8 mouse cellular contexts compared by ENCODE assay signal in genomic region chr3:90585595-90585994, GRCm38 (mm10). TPM values are rescaled to one million over a fixed set of nuclear protein-coding genes. Genes with fewer than 3 reads are reported as not detected.
DNase-seq lines count a peak whose midpoint lies in the region; ATAC-seq and TF ChIP-seq lines count a peak whose summit lies in the region.

No protein-coding gene starts in this region.

- no peaks in the 10 kb centered on the region for H3K9me3 ChIP-seq in heart, embryonic 12.5 days (replicated peaks)
- H3K9me3 ChIP-seq in kidney, embryonic 14.5 days (ENCODE audit: control insufficient read depth, low read length): no peaks in the 10 kb centered on the region
- H3K9me3 ChIP-seq in limb, embryonic 14.5 days (ENCODE audit: control insufficient read depth, low read length): no peaks in the 10 kb centered on the region

- intact Hi-C loops in gastrocnemius, postnatal 14 days (cut with DNase I; ENCODE audit: low total_unique reads): no loop called here

- H3K36me3 ChIP-seq in heart, embryonic 12.5 days: no peaks in the 10 kb centered on the region
- no peaks in the 10 kb centered on the region for H3K36me3 ChIP-seq in kidney, embryonic 14.5 days (ENCODE audit: control insufficient read depth, insufficient read depth, low read length)
- H3K36me3 ChIP-seq in limb, embryonic 14.5 days (ENCODE audit: control insufficient read depth, insufficient read depth, low read length): no peaks in the 10 kb centered on the region
- no peaks in the 10 kb centered on the region for H3K36me3 ChIP-seq in splenic B cell, adult 2 months (ENCODE audit: control insufficient read depth, insufficient read depth, low read length, poor library complexity, severe bottlenecking)

- no peak for ATAC-seq in heart, embryonic 12.5 days (ENCODE audit: insufficient number of reproducible peaks, low FRiP score)
- ATAC-seq in common myeloid progenitor, adult 5-6 weeks (replicated peaks; ENCODE audit: low read depth, poor library complexity, severe bottlenecking): peak; percentile 50
- peak; percentile 50; the same call in 1 of the 2 replicates for ATAC-seq in kidney, embryonic 14.5 days (ENCODE audit: low FRiP score, low TSS enrichment)
- ATAC-seq in limb, embryonic 14.5 days (ENCODE audit: low FRiP score, low read depth): peak; percentile 65
- peak; percentile 62 for ATAC-seq in monocyte, adult 5-6 weeks (replicated peaks; ENCODE audit: insufficient number of reproducible peaks, low FRiP score, low TSS enrichment, poor library complexity, severe bottlenecking)

- peak; percentile 94 for DNase-seq in heart, adult 11 months
- peak; percentile 63 for DNase-seq in gastrocnemius, postnatal 14 days
- peak; percentile 76 for DNase-seq in limb, embryonic 14.5 days (ENCODE audit: low spot score)
- peak; percentile 76 for DNase-seq in splenic B cell, adult 2 months (ENCODE audit: low read depth, low spot score)

- WGBS in heart, embryonic 12.5 days: 29% methylated on average over 5 of the region's 5 CpGs
- WGBS in kidney, embryonic 14.5 days: 37% methylated on average over 5 of the region's 5 CpGs
- WGBS in limb, embryonic 14.5 days: 33% methylated on average over 5 of the region's 5 CpGs

- H3K27ac ChIP-seq in heart, embryonic 12.5 days (ENCODE audit: poor library complexity, severe bottlenecking): no peak overlapping the region
- no peak overlapping the region for H3K27ac ChIP-seq in kidney, embryonic 14.5 days (ENCODE audit: low read depth, low read length)
- no peak overlapping the region for H3K27ac ChIP-seq in limb, embryonic 14.5 days (replicated peaks; ENCODE audit: low read depth, low read length)

- H3K4me3 ChIP-seq in heart, embryonic 12.5 days: no peak overlapping the region
- H3K4me3 ChIP-seq in kidney, embryonic 14.5 days (ENCODE audit: low read length): no peak overlapping the region
- H3K4me3 ChIP-seq in limb, embryonic 14.5 days (replicated peaks; ENCODE audit: low read length): no peak overlapping the region

- no peak for TF ChIP-seq POLR2A in limb, embryonic 14.5 days (IDR thresholded peaks at IDR 0.05; ENCODE audit: borderline replicate concordance, extremely low read depth, insufficient read depth, insufficient read length)

- peaks cover 26% of the 10 kb centered on the region for H3K4me1 ChIP-seq in heart, embryonic 12.5 days (replicated peaks)
- H3K4me1 ChIP-seq in kidney, embryonic 14.5 days (ENCODE audit: control insufficient read depth, insufficient read depth, low read length): no peaks in the 10 kb centered on the region
- H3K4me1 ChIP-seq in limb, embryonic 14.5 days (ENCODE audit: control insufficient read depth, insufficient read depth, low read length): peaks cover 8% of the 10 kb centered on the region

- no peak overlapping the region for H3K9ac ChIP-seq in heart, embryonic 12.5 days
- no peak overlapping the region for H3K9ac ChIP-seq in kidney, embryonic 14.5 days (ENCODE audit: low read depth, low read length)
- no peak overlapping the region for H3K9ac ChIP-seq in limb, embryonic 14.5 days (ENCODE audit: low read depth, low read length, severe bottlenecking)

- no peak overlapping the region for H3K4me2 ChIP-seq in heart, embryonic 12.5 days
- no peak overlapping the region for H3K4me2 ChIP-seq in kidney, embryonic 14.5 days (replicated peaks; ENCODE audit: low read depth, low read length)
- no peak overlapping the region for H3K4me2 ChIP-seq in limb, embryonic 14.5 days (replicated peaks; ENCODE audit: low read depth, low read length, severe bottlenecking)

- no peaks in the 10 kb centered on the region for H3K27me3 ChIP-seq in heart, embryonic 12.5 days (replicated peaks)
- no peaks in the 10 kb centered on the region for H3K27me3 ChIP-seq in kidney, embryonic 14.5 days (ENCODE audit: control insufficient read depth, insufficient read depth, low read length)
- H3K27me3 ChIP-seq in limb, embryonic 14.5 days (ENCODE audit: control insufficient read depth, insufficient read depth, low read length): no peaks in the 10 kb centered on the region
- no peaks in the 10 kb centered on the region for H3K27me3 ChIP-seq in splenic B cell, adult 2 months (ENCODE audit: control insufficient read depth, insufficient read depth, low read length, poor library complexity, severe bottlenecking)

RNA-seq across cellular contexts. Expression of gene S100a2, which starts 4.5 kb away (rescaled TPM):
- polyA plus RNA-seq in heart, embryonic 12.5 days (2016; fragmentation: Nextera tagmentation; extraction: Ambion mirVana): not detected in 2 replicates
- not detected in 2 replicates for total RNA-seq in common myeloid progenitor, adult 5-6 weeks (2017)
- total RNA-seq in gastrocnemius, postnatal 14 days (2021): not detected
- not detected in 2 replicates for polyA plus RNA-seq in kidney, embryonic 14.5 days (2014; fragmentation: Nextera tagmentation; extraction: Ambion mirVana)
- not detected in 2 replicates for polyA plus RNA-seq in limb, embryonic 14.5 days (2012; rRNA removed)
- not detected in 2 replicates for polyA plus RNA-seq in limb, embryonic 14.5 days (2014; fragmentation: Nextera tagmentation; extraction: Ambion mirVana)
- total RNA-seq in monocyte, adult 5-6 weeks (2017): not detected in 3 replicates

RNA-seq across cellular contexts. Expression of gene Gm42674, which starts 16.1 kb away (rescaled TPM):
- polyA plus RNA-seq in heart, embryonic 12.5 days (2016; fragmentation: Nextera tagmentation; extraction: Ambion mirVana): not detected in 2 replicates
- not detected in 2 replicates for total RNA-seq in common myeloid progenitor, adult 5-6 weeks (2017)
- not detected for total RNA-seq in gastrocnemius, postnatal 14 days (2021)
- not detected in 2 replicates for polyA plus RNA-seq in kidney, embryonic 14.5 days (2014; fragmentation: Nextera tagmentation; extraction: Ambion mirVana)
- not detected in 2 replicates for polyA plus RNA-seq in limb, embryonic 14.5 days (2012; rRNA removed)
- not detected in 2 replicates for polyA plus RNA-seq in limb, embryonic 14.5 days (2014; fragmentation: Nextera tagmentation; extraction: Ambion mirVana)
- not detected in 3 replicates for total RNA-seq in monocyte, adult 5-6 weeks (2017)

RNA-seq across cellular contexts. Expression of gene S100a4, which starts 18.0 kb away (rescaled TPM):
- polyA plus RNA-seq in heart, embryonic 12.5 days (2016; fragmentation: Nextera tagmentation; extraction: Ambion mirVana): 1.9 and 2.1 TPM in 2 replicates
- 15.1 and 35.7 TPM in 2 replicates for total RNA-seq in common myeloid progenitor, adult 5-6 weeks (2017)
- total RNA-seq in gastrocnemius, postnatal 14 days (2021): 10 to 100 TPM; 11.1 to 16.5 TPM
- polyA plus RNA-seq in kidney, embryonic 14.5 days (2014; fragmentation: Nextera tagmentation; extraction: Ambion mirVana): 2.7 and 3.9 TPM in 2 replicates
- 18.0 and 26.2 TPM in 2 replicates for polyA plus RNA-seq in limb, embryonic 14.5 days (2012; rRNA removed)
- polyA plus RNA-seq in limb, embryonic 14.5 days (2014; fragmentation: Nextera tagmentation; extraction: Ambion mirVana): 17.9 and 18.0 TPM in 2 replicates
- 562 to 1,115 TPM (median 1,082 TPM) in 3 replicates for total RNA-seq in monocyte, adult 5-6 weeks (2017)

RNA-seq across cellular contexts. Expression of gene S100a5, which starts 22.7 kb away (rescaled TPM):
- polyA plus RNA-seq in heart, embryonic 12.5 days (2016; fragmentation: Nextera tagmentation; extraction: Ambion mirVana): not detected in 2 replicates
- total RNA-seq in common myeloid progenitor, adult 5-6 weeks (2017): not detected in 2 replicates
- total RNA-seq in gastrocnemius, postnatal 14 days (2021): not detected
- polyA plus RNA-seq in kidney, embryonic 14.5 days (2014; fragmentation: Nextera tagmentation; extraction: Ambion mirVana): 0.56 TPM in 1 of 2 replicates, not detected in the other
- polyA plus RNA-seq in limb, embryonic 14.5 days (2012; rRNA removed): not detected in 2 replicates
- polyA plus RNA-seq in limb, embryonic 14.5 days (2014; fragmentation: Nextera tagmentation; extraction: Ambion mirVana): not detected in 2 replicates
- total RNA-seq in monocyte, adult 5-6 weeks (2017): not detected in 3 replicates

RNA-seq across cellular contexts. Expression of gene S100a3, which starts 25.2 kb away (rescaled TPM):
- 0.30 and 0.55 TPM in 2 replicates for polyA plus RNA-seq in heart, embryonic 12.5 days (2016; fragmentation: Nextera tagmentation; extraction: Ambion mirVana)
- total RNA-seq in common myeloid progenitor, adult 5-6 weeks (2017): 0.49 TPM in 1 of 2 replicates, not detected in the other
- total RNA-seq in gastrocnemius, postnatal 14 days (2021): under 1 TPM in 1 of 2 experiments, not detected in 1; 0.45 TPM
- polyA plus RNA-seq in kidney, embryonic 14.5 days (2014; fragmentation: Nextera tagmentation; extraction: Ambion mirVana): 0.06 TPM in 1 of 2 replicates, not detected in the other
- 0.92 and 1.3 TPM in 2 replicates for polyA plus RNA-seq in limb, embryonic 14.5 days (2012; rRNA removed)
- 1.00 and 1.1 TPM in 2 replicates for polyA plus RNA-seq in limb, embryonic 14.5 days (2014; fragmentation: Nextera tagmentation; extraction: Ambion mirVana)
- not detected in 3 replicates for total RNA-seq in monocyte, adult 5-6 weeks (2017)

Comparison
In these comparisons a context has a peak if more than half of its experiments do, and no peak if none do; other contexts are left out.
1. RNA of gene S100a4, which starts 18.0 kb away (total RNA-seq): 562 to 1,115 TPM in monocyte, adult 5-6 weeks; 11.1 to 16.5 TPM in gastrocnemius, postnatal 14 days and 15.1 to 35.7 TPM in common myeloid progenitor, adult 5-6 weeks; every median in the first group is over 10 times any median in the second.
2. Peak in every context shown above with its lines, with median percentiles within 50 percentile points of each other: DNase-seq.